Mouse (Mus musculus) limb, embryonic 14.5 days (tissue): ENCODE measurements around the gene C1ql4. TPM values are rescaled to one million over a fixed set of nuclear protein-coding genes. Genes with fewer than 3 reads are reported as not detected.
A peak's percentile ranks its signal among the peaks of the same experiment; 100 is the strongest.

Experiments used
- ATAC-seq: fragments of 200-750 bp; cut with Nextera tagmentation; 2 replicates; pipeline ENCODE4 v1.8.0; 2017; ENCODE audit warnings: low read depth, moderate number of reproducible peaks, moderate TSS enrichment; ENCODE audit not compliant: low FRiP score
- DNase-seq: peaks from one replicate; pipeline ENCODE4 v3.0.0-alpha.2; 2015; ENCODE audit warnings: low spot score
- H3K27ac ChIP-seq: fragments of 300-500 bp; sonication (generic); replicated peaks from 2 replicates; pipeline ENCODE4 v1.5.1; 2014; ENCODE audit warnings: low read depth, mild to moderate bottlenecking, low read length, moderate library complexity, mixed read lengths
- H3K27me3 ChIP-seq: fragments of 300-500 bp; sonication (generic); 2 replicates; pipeline ENCODE4 v1.6.1; 2014; ENCODE audit warnings: low read length, mixed read lengths; ENCODE audit not compliant: control insufficient read depth, insufficient read depth
- H3K36me3 ChIP-seq: fragments of 300-500 bp; sonication (generic); 2 replicates; pipeline ENCODE4 v1.6.1; 2014; ENCODE audit warnings: mild to moderate bottlenecking, low read length, moderate library complexity, mixed read lengths; ENCODE audit not compliant: control insufficient read depth, insufficient read depth
- H3K4me1 ChIP-seq: fragments of 300-500 bp; sonication (generic); 2 replicates; pipeline ENCODE4 v1.6.1; 2014; ENCODE audit warnings: antibody characterized with exemption, low read length, mixed read lengths; ENCODE audit not compliant: control insufficient read depth, insufficient read depth
- H3K4me2 ChIP-seq: fragments of 300-500 bp; sonication (generic); replicated peaks from 2 replicates; pipeline ENCODE4 v1.6.1; 2014; ENCODE audit warnings: low read depth, mild to moderate bottlenecking, low read length, moderate library complexity; ENCODE audit not compliant: severe bottlenecking
- H3K4me3 ChIP-seq: fragments of 300-500 bp; sonication (generic); replicated peaks from 2 replicates; pipeline ENCODE4 v1.5.1; 2014; ENCODE audit warnings: low read length
- H3K9ac ChIP-seq: fragments of 300-500 bp; sonication (generic); 2 replicates; pipeline ENCODE4 v1.6.1; 2014; ENCODE audit warnings: mild to moderate bottlenecking, low read depth, low read length, moderate library complexity; ENCODE audit not compliant: severe bottlenecking
- H3K9me3 ChIP-seq: fragments of 300-500 bp; sonication (generic); 2 replicates; pipeline ENCODE4 v1.6.1; 2016; ENCODE audit warnings: low read length; ENCODE audit not compliant: control insufficient read depth
- POLR2A ChIP-seq: fragments of 200-500 bp; IDR thresholded peaks from 2 replicates; pipeline ENCODE4 v1.8.0; 2012; ENCODE audit warnings: inconsistent platforms, mild to moderate bottlenecking, moderate library complexity, borderline replicate concordance; ENCODE audit not compliant: insufficient read depth, insufficient read length; ENCODE audit errors: extremely low read depth
- WGBS: fragments of 180-500 bp; shearing (Covaris S2); extraction: QIAGEN DNeasy Blood & Tissue Kit; methylation state at CpG from one replicate; pipeline ENCODE4 v1.1.7; 2014; 5-methylcytosine and 5-hydroxymethylcytosine counted together
- polyA plus RNA-seq, 2 experiments: library from polyadenylated mRNA; depleted of rRNA in 1 of 2; stranded (reverse) in 1 of 2; unstranded in 1 of 2; fragments of >200 nt; fragmentation: Nextera tagmentation in 1 of 2; extraction: Ambion mirVana in 1 of 2; gene quantifications; 2 replicates each; pipeline versions ENCODE4 v1.2.1 to v1.2.3; 2012 to 2014

The C1ql4 gene
- polyA plus RNA-seq, 2 experiments: not detected

- WGBS: 4% methylated on average over 9 of the region's 9 CpGs
- Histone ChIP-seq H3K4me1 (peaks cover 32% of the 10 kb centered on the region), H3K4me3 (peak overlapping the region; percentile 41), H3K27me3 (peaks cover 60% of the 10 kb centered on the region), H3K9me3 (no peaks in the 10 kb centered on the region), H3K9ac (no peak overlapping the region), H3K36me3 (no peaks in the 10 kb centered on the region), H3K27ac (no peak overlapping the region), H3K4me2 (peak overlapping the region; percentile 85)
- ATAC-seq (no peak), DNase-seq (no peak)
- TF ChIP-seq POLR2A: no peak
These were observed 10.9 kb upstream of the C1ql4 start for GRCm38 (mm10) chr15:99098493-99098861.

DNA sequence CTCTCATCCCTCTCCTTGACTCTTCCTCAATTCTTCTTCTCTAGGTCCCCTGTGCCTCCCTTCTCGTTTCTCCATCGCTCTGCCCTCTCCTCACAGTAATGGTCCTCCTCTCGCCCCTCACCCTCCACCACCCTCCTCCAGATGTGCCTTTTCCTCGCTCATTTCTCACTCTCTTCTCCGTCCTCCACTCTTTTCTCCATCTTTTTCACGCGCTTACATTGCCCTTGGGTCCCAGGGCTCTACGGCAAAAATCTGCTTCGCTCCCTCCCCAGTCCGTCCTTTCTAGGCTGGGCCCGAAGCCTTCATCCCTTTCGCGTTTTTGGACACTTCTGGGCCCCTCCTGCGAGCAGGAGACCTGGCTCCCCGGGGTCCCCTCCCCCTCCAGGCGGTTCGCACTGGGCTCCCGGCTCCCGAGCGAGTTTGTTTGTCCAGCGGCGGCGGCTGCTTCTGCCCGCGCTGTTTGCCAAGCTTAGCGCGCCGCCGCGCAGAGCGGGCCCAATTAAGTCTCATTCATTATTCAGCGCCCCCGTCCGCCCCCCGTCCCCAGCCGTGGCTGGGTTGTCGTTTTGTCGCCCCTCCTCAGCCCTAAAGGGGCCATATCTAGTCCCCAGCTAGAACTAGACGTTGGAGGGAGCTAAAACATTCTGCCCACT lies 10.3 kb upstream of the C1ql4 start:
- Histone ChIP-seq H3K36me3 (no peaks in the 10 kb centered on the region), H3K27me3 (peaks cover 65% of the 10 kb centered on the region), H3K4me3 (peak overlapping the region; percentile 41), H3K4me2 (peak overlapping the region; percentile 85), H3K9ac (0 out of 2 replicates have a peak overlapping the region, but pooled peaks have one; percentile 25), H3K27ac (no peak overlapping the region), H3K9me3 (no peaks in the 10 kb centered on the region), H3K4me1 (peaks cover 34% of the 10 kb centered on the region)
- no peak for ATAC-seq
- 1% methylated on average over 39 of the region's 39 CpGs for WGBS
- TF ChIP-seq POLR2A: no peak
- no peak for DNase-seq

GRCm38 (mm10) chr15:99096831-99097500 lies 9.3 kb upstream of the C1ql4 start:
- Histone ChIP-seq H3K4me2 (peak overlapping the region; percentile 85), H3K27me3 (peaks cover 75% of the 10 kb centered on the region), H3K36me3 (no peaks in the 10 kb centered on the region), H3K27ac (no peak overlapping the region), H3K4me1 (peaks cover 34% of the 10 kb centered on the region), H3K4me3 (peak overlapping the region; percentile 41), H3K9ac (peak overlapping the region; percentile 34), H3K9me3 (no peaks in the 10 kb centered on the region)
- DNase-seq: no peak
- no peak for TF ChIP-seq POLR2A
- ATAC-seq: peak; percentile 12; the same call in 1 of the 2 replicates
- WGBS: under 1% methylated on average over 41 of the region's 58 CpGs

GRCm38 (mm10) chr15:99096061-99096793 lies 8.6 kb upstream of the C1ql4 start:
- WGBS: 3% methylated on average over 24 of the region's 24 CpGs
- H3K27ac ChIP-seq: no peak overlapping the region
- H3K9ac ChIP-seq: peak overlapping the region; percentile 34
- H3K9me3 ChIP-seq: no peaks in the 10 kb centered on the region
- peaks cover 82% of the 10 kb centered on the region for H3K27me3 ChIP-seq
- H3K4me2 ChIP-seq: peak overlapping the region; percentile 85
- TF ChIP-seq POLR2A: no peak
- H3K4me3 ChIP-seq: peak overlapping the region; percentile 41
- H3K36me3 ChIP-seq: no peaks in the 10 kb centered on the region
- ATAC-seq (no peak), DNase-seq (no peak)
- H3K4me1 ChIP-seq: peaks cover 34% of the 10 kb centered on the region

GRCm38 (mm10) chr15:99095356-99095755 lies 7.7 kb upstream of the C1ql4 start:
- no peak overlapping the region for H3K4me2 ChIP-seq
- H3K4me1 ChIP-seq: peaks cover 34% of the 10 kb centered on the region
- DNase-seq (no peak), ATAC-seq (no peak)
- H3K9me3 ChIP-seq: no peaks in the 10 kb centered on the region
- H3K27ac ChIP-seq: no peak overlapping the region
- no peak for TF ChIP-seq POLR2A
- no peak overlapping the region for H3K9ac ChIP-seq
- peak overlapping the region; percentile 10; the same call in 1 of the 2 replicates for H3K4me3 ChIP-seq
- 6% methylated on average over 6 of the region's 6 CpGs for WGBS
- no peaks in the 10 kb centered on the region for H3K36me3 ChIP-seq
- H3K27me3 ChIP-seq: peaks cover 91% of the 10 kb centered on the region
